Mouse (Mus musculus): ENCODE data around the gene Rdh7.
"Not testable (repeated sequence)": the region's sequence is repeated elsewhere in the genome, so short reads cannot be mapped to it uniquely, and the experiment has no call there.

DNA sequence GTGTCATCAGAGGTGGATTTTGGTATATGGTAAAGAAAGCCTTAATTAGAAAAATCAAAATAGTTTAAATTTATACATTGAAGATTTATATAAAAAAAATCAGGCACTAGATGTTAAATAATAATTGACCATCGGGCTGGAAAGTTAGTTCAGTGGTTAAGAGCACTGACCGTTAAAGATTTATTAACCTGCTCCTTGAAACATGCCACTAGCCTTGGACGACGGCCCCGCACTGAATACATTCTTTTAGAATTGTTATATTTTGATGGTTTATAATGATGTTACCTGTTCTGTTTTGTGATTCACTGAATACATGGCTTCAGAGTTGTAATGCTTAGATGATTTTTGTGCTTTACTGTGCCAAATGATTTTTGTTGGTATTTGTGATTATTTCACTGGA is 42.7 kb downstream of the Rdh7 start:
- not testable (repeated sequence) for TF ChIP-seq POLR2AphosphoS2 (IDR thresholded peaks at IDR 0.05; ENCODE audit: insufficient read length, low read depth); MAX (IDR thresholded peaks at IDR 0.05; ENCODE audit: low read depth); POLR2A (IDR thresholded peaks at IDR 0.05; ENCODE audit: insufficient read length, low read depth); USF1 (IDR thresholded peaks at IDR 0.05; ENCODE audit: low read depth); TCF3 (IDR thresholded peaks at IDR 0.05; ENCODE audit: insufficient read length, low read depth); TCF12 (IDR thresholded peaks at IDR 0.05; ENCODE audit: insufficient read depth, poor library complexity, severe bottlenecking); REST (IDR thresholded peaks at IDR 0.05; ENCODE audit: insufficient read depth, insufficient read length); SRF (IDR thresholded peaks at IDR 0.05; ENCODE audit: control insufficient read depth, insufficient read length, low read depth); MYOD1 (IDR thresholded peaks at IDR 0.05; ENCODE audit: control insufficient read depth in 1 of 3, insufficient read length in 2 of 3, low read depth in 2 of 3); CEBPB (IDR thresholded peaks at IDR 0.05; ENCODE audit: insufficient read depth, poor library complexity, severe bottlenecking); E2F4 (IDR thresholded peaks at IDR 0.05; ENCODE audit: insufficient read depth)

All from myocyte (in vitro differentiated cells).